Mouse (Mus musculus) T-cell, adult 2 months (primary cell): ENCODE measurements around the gene Ripor3.

Experiments
- DNase-seq: peaks from one replicate; pipeline ENCODE4 v3.0.0; 2022; ENCODE audit warnings: low spot score

Ripor3 gene

DNA sequence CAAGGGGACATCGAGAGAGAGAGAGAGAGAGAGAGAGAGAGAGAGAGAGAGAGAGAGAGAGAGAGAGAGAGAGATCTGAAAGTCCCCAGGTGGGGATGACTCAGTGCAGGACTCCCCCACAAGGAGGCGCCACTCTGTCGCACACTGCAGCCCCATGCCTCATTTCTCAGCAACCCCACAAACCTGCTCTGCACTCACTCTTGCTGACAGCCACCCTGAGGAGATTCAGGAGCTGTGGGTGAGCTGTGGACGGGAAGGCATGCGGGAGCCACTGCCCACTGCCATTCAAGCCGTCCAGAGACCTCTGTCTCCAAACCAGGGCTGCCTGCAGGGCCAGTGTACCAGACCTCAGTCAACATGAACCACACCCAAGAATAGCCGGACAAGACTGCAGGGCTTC, 23.7 kb downstream of the Ripor3 start:
- peak; percentile 65 for DNase-seq

GRCm38 (mm10) chr2:167984946-167985345, 25.5 kb downstream of the Ripor3 start:
- DNase-seq = no peak

DNA sequence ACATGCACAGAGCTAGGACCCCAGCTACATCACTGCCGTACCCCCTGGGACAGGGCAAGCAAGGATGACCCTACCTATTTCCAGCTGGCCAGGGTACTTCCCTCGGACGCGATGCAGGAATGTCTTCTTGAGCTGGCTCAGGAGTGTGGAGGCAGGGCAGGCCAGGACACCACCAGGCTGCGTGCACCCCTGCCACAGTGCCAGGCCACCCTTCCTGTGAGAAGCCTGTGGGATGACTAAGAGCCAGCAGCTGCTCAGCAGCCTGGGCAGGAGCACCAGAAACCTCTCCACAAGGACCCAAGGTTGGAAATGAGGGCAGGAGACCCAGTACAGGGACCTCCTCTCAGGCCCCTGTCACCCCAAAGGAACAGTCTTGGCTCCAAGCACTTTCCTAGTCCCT, 26.0 kb downstream of the Ripor3 start:
- DNase-seq = no peak

GRCm38 (mm10) chr2:167982646-167983045, 27.8 kb downstream of the Ripor3 start:
- no peak for DNase-seq

- no peak for DNase-seq
These were observed 30.0 kb downstream of the Ripor3 start for GRCm38 (mm10) chr2:167980391-167980790.

DNA sequence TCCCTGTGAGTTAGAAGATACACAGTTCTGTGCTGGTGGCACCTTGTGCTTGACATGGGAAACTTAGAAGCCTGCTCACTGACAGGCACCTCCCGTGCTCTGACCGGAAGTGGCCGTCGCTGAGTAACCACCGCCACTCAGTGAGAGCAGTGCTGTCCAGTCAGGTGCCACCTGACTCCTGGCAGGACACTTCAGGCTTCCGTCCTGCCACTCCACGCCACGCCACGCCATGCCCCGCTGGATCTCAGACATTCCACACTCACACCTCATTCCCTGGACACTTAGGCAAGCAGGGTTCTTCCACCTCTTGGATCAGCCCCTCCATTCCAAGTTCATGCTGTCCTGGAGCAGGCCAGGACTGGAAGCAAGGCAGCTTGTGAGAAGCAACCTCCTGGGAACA, 32.1 kb downstream of the Ripor3 start:
- DNase-seq = no peak

DNA sequence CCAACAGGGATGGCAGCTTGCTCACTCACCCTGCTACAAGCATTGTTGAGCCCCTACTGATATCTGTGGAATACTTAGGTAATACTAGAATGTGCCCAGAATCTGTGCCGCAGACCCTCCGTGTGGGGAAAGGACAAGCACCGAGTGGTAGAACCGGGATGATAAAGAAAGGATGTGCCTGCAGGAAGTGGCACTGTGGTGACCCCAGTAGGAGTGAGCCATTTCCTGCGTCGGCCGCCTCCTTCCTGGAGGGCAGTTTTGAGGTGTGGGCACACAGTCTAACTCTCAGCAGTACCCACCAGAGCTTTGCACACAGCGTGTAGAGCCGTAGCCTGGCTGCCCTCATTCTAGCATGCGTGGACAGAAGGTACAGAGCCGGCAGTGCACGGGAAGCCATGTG, 34.7 kb downstream of the Ripor3 start:
- no peak for DNase-seq

DNA sequence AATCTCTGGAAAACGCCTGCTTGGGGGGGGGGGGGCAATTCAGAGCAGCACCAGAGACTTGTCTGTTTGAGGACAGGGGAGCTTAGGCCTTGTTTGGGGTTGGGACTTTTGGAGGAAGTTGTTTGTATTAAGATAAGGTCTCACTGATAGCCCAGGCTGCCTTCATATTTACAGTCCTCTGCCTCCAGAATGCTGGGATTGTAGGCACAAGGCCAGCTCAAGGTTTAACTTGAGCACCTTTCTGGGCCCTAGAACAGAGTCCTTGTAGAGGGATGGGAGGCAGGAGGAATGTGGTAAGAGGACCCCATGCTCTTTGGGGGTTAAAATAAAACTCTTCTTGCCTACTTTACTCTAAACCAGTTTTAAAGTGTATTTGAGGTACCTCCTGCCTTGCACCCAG, 37.6 kb downstream of the Ripor3 start:
- DNase-seq = no peak

GRCm38 (mm10) chr2:167972146-167972545, 38.3 kb downstream of the Ripor3 start:
- no peak for DNase-seq

- no peak for DNase-seq
These were observed 40.4 kb downstream of the Ripor3 start for GRCm38 (mm10) chr2:167969851-167970541.

DNA sequence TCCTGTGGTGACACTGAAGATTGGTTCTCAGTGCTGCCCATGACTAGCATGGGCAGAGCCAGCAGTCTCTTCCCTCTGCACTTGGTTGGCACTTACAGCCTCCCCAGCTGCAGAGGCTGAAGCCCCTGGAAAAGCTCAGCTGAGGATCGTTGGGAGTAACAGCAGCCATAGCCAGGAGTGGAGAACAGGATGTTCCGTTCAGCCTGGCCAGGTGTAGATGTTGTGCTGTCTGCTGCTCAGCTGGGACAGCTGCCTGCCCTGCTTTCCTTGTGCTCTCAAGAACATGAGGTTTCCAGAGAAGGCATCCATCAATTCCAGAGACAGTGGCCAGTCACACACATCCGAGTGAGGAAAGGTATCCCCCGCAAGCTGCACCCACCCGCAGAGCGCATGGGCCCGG, 41.9 kb downstream of the Ripor3 start:
- DNase-seq = no peak

DNA sequence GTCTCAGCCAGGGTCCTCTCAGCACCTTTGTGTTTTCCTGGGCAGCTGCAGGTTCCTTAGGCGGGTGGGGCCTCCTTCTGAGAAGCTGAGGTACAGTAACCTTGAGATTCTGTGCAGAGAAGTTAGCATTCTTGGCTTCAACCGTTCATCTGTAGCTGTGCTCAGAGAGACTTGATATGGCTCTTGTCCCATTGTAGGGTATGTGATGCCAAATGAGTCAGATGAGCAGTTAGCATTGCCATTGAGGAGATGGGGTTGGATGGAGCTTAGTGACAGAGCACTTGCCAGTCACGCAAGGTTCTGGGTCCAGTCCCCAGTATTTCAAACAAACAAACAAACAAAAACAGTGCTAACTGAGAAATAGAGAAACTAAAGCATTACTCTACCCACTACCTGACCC, 44.5 kb downstream of the Ripor3 start:
- DNase-seq = no peak

- no peak for DNase-seq
These were observed 46.1 kb downstream of the Ripor3 start for GRCm38 (mm10) chr2:167964320-167964719.

DNA sequence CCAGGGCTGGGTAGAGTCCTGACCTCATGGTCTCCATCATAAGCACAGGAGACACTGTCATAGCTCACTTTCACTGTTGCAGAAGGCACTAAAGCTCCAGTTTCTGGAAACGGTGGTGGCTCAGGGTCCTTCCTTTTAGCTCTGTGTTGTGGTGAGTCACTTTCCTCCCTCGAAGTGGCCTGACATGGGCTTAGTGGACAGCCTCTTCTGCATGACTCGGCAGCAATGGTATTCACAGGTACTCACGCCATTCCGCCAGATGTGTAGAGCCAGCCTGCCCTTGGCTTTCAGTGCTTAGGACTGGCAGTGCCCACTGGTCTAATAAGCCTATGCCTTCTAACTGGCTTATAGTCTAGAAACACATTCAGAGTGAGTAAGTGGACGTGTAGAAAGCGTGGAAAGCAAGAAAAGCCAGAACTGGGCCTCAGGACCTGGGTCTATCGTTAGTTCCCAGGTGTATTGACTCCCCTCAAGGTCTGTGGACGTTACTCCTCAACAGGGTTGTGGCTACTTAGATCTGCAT, 46.6 kb downstream of the Ripor3 start:
- no peak for DNase-seq

DNA sequence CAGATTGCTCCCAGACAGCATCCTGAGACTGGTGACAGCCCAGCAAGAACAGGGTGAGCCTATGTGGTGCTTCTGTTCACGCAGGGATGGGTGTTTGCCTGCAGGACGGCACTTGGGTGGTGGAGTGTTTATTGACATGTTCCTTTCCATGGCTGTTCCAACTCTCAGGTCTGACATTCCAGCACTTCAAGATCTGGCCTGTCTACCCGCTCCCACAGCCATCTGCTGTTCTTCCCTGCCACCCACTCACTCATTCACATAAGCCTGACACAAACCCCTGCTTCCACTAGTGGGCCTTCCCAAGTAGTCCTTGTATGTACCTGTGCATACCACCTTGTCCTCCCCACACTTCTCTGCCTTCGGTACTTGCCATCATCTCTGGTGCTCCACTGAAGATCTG, 47.2 kb downstream of the Ripor3 start:
- DNase-seq = no peak

- DNase-seq = no peak
These were observed 48.1 kb downstream of the Ripor3 start for GRCm38 (mm10) chr2:167962347-167962746.

GRCm38 (mm10) chr2:167960584-167960983, 49.8 kb downstream of the Ripor3 start:
- no peak for DNase-seq

- DNase-seq = no peak
These were observed 50.4 kb downstream of the Ripor3 start for GRCm38 (mm10) chr2:167959996-167960395.

DNA sequence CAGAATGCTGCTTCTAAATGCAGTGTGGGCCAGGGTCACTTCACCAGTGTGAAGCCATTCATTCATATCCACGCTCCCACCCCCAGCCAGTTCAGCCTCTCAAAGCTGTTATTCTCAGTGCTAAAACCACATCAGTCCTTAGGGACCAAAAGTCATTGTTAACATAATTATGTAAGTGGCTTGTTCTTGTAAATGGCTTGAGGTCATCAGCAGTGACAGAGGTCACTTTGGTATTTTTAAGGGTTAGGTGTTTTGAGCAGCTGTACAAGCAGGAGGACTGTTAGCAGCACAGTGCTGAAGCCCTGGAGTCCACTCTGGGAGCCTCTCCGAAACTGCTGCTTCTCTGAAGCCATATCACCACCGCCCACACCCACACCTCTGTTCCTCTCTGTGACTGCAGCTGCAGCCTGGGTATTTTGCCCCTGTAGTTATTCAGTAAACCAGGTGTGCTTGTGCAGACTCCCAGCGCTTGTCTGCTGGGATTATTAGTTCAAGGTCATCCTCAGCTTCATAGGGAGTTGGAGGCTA, 51.0 kb downstream of the Ripor3 start:
- DNase-seq = no peak

GRCm38 (mm10) chr2:167958843-167959242, 51.6 kb downstream of the Ripor3 start:
- no peak for DNase-seq

DNA sequence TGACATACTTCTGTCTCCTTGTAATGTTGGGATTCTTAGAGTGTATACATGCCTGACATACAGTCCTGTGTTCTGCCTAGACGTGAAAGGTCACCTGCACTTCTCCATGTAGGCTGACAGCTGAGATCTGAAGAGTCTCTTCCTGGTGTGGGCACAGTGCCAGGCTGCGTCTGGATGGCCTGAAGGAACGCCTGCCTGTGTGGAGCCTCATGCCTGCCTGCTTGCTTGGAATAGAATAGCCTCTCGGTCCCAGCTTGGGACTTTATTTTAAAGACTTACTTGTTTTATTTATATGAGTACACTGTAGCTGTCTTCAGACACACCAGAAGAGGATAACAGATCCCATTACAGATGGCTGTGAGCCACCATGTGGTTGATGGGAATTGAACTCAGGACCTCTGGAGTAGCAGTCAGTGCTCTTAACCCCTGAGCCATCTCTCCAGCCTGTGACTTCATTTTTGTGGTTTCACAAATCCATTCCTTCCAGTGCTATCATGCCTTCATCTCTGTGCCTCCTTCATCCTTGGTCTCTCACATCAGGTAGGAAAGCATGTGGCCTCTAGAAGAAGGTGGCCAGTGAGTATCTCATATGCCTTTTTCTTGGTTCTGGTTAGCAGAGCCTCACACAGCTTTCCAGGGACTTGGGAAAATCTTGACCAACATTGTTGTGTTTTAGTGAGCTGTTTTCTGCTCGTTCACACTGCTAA, 52.2 kb downstream of the Ripor3 start:
- no peak for DNase-seq

DNA sequence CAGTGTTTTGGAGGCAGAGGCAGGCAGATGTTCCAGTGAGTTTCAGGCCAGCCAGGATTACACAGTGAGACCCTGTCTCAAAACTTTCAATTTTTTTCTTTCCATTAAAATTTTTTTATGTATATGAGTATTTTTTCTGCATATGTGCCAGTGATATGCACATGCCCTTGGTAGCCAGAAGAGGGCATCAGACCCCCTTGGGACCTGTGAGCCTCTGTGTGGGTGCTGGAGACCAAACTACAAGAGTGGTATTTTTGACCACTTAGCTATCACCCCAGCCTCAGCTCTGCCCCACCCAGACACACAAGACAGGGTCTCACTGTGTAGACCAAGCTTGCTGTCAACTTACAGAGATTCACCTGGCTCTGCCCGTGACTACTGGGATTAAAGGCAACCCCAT, 52.9 kb downstream of the Ripor3 start:
- peak; percentile 32 for DNase-seq

- no peak for DNase-seq
These were observed 55.5 kb downstream of the Ripor3 start for GRCm38 (mm10) chr2:167954928-167955327.
